Mouse (Mus musculus) thymus, postnatal 0 days (tissue): ENCODE measurements around the gene Bspry. TPM values are rescaled to one million over a fixed set of nuclear protein-coding genes. Genes with fewer than 3 reads are reported as not detected.
A peak's percentile ranks its signal among the peaks of the same experiment; 100 is the strongest.

Source experiments
- DNase-seq: peaks from one replicate; pipeline ENCODE4 v3.0.0-alpha.2; 2015; ENCODE audit warnings: low spot score
- polyA plus RNA-seq: library from polyadenylated mRNA; unstranded; fragments of >200 nt; fragmentation: Nextera tagmentation; extraction: Ambion mirVana; gene quantifications from 2 replicates; pipeline ENCODE4 v1.2.1, GENCODE M21; 2015

Gene Bspry
- polyA plus RNA-seq, 1 experiment from 2014 or later, result 10.6 TPM

- DNase-seq, result no peak
Measured at GRCm38 (mm10) chr4:62515490-62515889, 35.6 kb downstream of the Bspry start.

DNA sequence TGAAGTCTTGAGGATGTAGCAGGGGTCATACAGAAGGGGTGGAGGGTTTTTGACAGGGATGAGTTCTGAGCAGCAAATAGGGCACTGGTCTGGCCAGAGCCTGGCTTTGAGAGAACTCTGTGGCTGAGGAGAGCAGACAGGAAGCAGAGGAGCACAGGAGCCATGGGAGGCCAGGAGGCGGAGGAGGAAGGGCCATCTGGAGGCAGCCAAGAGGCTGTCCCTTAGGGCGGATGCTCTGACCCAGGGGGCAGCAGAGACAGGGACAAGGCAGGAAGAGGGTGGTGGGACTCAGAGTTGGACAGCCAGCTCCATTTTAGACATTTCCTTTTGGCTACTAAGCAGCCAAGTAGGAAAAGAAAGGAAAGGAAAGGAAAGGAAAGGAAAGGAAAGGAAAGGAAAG, 36.2 kb downstream of the Bspry start:
- no peak for DNase-seq

DNA sequence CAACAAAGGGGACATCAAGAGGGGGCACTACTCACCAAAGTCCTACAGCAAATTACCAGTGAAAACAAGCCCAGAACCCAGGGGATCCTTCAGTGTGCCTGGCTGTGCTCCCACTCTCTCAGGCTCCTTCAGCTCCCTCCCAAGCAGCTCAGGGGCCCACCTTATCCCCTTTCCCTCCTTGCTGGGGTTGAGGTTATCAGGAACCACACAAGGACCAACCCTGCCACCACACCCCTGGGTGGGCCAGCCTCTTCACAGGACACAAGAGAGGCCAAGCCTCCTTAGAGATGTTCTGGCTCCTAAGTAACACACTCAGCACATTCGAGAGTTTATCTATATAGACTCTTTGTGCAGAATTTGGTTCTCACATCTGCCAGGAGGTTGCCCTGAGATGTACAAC, 36.7 kb downstream of the Bspry start:
- DNase-seq, result no peak

- DNase-seq, result no peak
Measured at GRCm38 (mm10) chr4:62517046-62517445, 37.2 kb downstream of the Bspry start.

DNA sequence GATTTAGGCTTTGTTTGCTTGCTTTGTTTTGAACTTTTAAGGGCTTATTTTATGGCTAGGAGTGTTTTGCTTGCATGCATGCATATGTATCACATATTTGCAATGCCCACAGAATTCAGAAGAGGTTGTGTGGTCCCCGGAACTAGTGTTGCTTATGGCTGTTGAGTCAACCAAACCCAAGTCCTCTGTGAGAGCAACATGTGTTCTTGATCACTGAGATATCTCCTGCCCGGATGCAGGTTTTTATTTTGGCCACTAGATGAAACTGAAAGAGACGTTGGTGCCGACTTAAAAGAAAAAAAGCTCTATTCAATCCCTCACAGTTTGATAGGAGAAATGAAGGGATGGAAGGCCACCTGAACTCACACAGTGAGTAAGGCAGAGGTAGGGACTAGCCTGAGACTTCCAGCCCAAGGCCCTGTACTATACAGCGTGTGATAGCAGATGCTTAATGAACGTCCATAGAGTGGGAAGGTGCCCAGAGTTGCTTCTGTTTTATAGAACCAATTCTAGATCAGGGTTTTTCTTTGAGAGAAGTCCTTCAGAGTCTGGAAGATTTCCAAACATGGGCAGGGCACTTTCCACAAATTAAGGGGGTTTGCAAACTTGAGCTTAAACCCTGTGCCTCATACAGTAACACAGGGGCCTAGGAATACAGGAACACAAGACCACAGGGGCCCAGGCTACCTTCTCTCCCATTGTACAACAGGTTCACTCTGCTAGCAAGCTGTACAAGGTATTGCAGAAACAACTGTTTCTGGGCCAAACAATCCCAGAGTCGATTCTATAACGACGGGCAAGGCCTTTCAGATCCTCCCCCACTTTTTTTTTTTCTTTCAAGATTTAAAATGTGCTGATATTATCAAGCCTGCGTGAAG, 37.9 kb downstream of the Bspry start:
- no peak for DNase-seq

DNA sequence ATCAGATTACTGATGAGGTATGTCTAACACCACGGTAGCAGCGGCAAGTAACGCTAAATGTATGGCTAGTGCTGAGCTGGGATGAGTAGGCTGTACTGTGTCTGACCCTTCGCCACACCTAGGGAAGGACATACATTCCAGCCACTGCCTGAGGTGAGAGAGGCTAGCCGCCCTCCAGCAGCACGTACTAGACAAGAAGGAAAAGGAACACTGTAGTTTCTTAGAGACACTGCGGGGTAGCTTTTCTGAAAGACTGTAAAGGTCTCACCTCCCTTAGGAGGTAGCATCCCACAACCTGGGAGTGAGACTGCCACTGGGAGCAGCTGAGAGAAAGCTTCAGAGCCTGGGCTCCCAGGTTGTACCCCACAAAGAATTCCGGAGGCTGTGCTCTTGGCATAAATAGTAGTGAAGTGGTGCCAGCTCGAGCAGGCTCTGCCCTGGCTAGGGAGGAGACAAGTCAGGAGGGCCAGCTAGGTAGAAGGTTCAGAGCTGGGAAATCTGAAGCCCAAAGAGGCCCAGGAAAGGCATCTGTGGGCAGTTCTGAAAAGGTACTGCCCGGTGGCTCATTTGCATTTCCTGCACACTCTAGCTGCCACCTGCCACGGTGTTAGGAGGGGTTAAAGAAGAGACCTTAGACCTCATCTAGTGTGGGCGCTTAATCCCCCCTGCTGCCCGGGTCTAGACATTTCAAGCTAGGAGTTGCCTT, 38.7 kb downstream of the Bspry start:
- DNase-seq, result peak; percentile 27

- no peak for DNase-seq
Measured at GRCm38 (mm10) chr4:62519122-62519848, 39.4 kb downstream of the Bspry start.

GRCm38 (mm10) chr4:62519849-62520233, 40.0 kb downstream of the Bspry start, which contains the start of gene Alad:
Gene Alad (minus strand): TSS chr4:62519918.
- peak; percentile 75 for DNase-seq

DNA sequence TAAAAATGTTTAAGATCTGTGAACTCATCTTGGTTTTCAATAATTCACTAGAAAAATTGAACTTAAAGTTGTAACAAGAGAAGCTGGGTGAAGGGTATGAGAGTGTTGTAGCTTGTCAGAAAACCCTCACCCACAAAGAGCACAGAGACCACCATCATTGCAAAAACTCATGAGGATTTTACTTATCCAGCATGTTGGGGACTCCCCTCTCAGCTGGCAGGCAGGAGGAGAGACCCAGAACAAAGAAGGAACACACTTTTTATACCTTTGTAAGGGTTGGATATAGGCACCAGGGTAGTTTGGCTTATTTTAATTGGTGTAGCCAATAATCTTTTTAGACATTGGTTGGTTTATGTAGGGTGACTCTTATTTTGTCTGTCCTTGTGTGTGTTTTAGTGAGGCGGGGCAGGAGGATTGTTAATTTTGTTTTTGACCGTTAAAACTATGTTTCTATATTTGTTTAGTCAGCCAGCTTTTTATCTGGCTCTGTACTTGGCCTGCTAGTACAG, 41.1 kb downstream of the Bspry start:
- DNase-seq, result no peak

- peak; percentile 98 for DNase-seq
Measured at GRCm38 (mm10) chr4:62524651-62525488, 45.0 kb downstream of the Bspry start, which contains the start of the genes Pole3 and 4933430I17Rik. Gene Pole3 (minus strand): TSS chr4:62525068. Gene 4933430I17Rik (plus strand): TSS chr4:62525369.

DNA sequence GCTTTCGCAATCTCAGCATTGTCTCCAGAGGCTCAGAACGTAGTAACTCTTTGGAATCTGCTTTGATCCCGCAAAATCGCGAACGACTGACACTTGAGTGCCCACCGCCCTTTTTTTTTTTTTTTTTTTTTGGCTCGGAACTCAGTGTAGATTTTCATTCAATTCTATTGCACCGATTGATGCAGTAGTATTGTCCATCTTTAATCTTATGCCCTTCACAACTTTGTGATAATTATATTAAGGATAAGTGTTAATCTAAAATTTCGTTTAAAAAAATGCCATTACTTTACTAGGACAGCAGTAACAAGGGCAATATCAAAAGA, 45.6 kb downstream of the Bspry start:
- no peak for DNase-seq

DNA sequence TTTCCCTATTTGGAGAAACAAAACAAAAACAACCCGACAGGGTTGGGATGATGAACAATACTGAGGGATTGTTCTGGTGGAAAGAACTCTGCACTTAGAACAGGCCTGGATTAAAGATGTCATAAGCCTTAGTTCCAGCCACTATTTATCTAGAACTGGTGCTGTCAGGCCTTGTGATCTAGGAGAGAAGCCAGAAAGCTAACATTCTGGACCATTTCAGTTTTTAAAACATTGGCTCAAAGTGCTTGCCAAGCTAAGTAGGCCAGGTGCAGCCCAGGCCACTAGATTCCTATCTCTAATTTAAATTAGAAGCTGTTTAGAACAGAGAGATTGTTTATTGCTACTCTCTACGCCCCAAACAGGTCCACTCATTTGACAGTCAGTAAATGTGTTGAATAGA, 46.4 kb downstream of the Bspry start:
- no peak for DNase-seq

DNA sequence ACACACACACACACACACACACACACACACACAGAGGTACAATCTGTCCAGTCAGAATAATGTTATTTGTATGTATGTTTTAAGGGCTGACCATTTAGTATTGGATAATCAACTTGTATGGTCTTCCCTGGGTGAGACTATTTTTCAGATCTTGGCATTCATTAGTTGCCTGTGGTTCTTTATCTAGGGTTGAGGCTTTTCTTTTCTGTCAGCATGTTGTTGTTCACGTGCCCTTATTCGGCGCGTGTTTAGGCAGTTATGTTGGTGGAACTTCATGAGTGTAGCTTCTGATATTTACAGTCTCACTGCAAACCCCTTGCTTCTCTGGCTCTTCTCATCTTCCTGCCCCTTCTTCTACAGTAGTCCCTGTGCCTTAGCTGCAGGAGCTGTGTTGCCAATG, 47.8 kb downstream of the Bspry start:
- DNase-seq, result no peak

- DNase-seq, result no peak
Measured at GRCm38 (mm10) chr4:62533729-62534128, 53.9 kb downstream of the Bspry start.

GRCm38 (mm10) chr4:62541802-62542201, 61.9 kb downstream of the Bspry start:
- DNase-seq, result no peak

DNA sequence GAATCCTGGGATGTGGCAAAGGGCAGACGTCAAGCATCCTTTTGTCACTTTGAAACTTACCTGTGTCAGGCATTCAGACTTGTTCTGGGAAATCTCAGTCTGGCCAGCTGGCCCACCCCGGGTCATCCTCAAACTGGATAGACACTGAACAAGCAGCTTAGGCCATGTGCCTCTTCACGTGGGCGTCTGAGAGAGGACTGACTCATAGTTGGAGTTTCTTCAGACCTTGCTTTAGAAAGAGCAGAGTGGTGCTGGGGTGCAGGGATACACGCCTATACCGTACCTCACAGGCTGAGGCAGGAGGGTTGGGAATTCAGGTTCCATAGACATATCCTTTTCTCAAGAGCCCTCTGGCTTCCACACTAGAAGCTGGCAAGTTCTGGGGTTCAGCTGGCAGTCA, 63.9 kb downstream of the Bspry start:
- no peak for DNase-seq

- DNase-seq, result no peak
Measured at GRCm38 (mm10) chr4:62544801-62545200, 64.9 kb downstream of the Bspry start.
